Mouse (Mus musculus): Measurements from ENCODE around the gene Ndufs8. TPM values are rescaled to one million over a fixed set of nuclear protein-coding genes. Genes with fewer than 3 reads are reported as not detected.

The Ndufs8 gene
- polyA plus RNA-seq, 1 experiment from 2014 or later: 207 TPM

- Histone ChIP-seq H3K4me2 (replicated peaks) (no peak overlapping the region), H3K27ac (peak overlapping the region; percentile 79), H3K4me3 (no peak overlapping the region), H3K36me3 (peaks cover 62% of the 10 kb centered on the region), H3K27me3 (no peaks in the 10 kb centered on the region), H3K4me1 (peaks cover 15% of the 10 kb centered on the region), H3K9me3 (replicated peaks) (no peaks in the 10 kb centered on the region), H3K9ac (no peak overlapping the region)
- 94% methylated on average over 10 of the region's 10 CpGs for WGBS
- ATAC-seq (ENCODE audit: low FRiP score): no peak
Measured at GRCm38 (mm10) chr19:3896208-3896607, 16.4 kb downstream of the Ndufs8 start.

- Histone ChIP-seq H3K9me3 (replicated peaks) (no peaks in the 10 kb centered on the region), H3K4me1 (peaks cover 15% of the 10 kb centered on the region), H3K36me3 (peaks cover 71% of the 10 kb centered on the region), H3K27ac (peak overlapping the region; percentile 79), H3K9ac (no peak overlapping the region), H3K27me3 (no peaks in the 10 kb centered on the region), H3K4me2 (replicated peaks) (no peak overlapping the region), H3K4me3 (no peak overlapping the region)
- WGBS: 15% methylated on average over 3 of the region's 3 CpGs
- peak; percentile 74 for ATAC-seq (ENCODE audit: low FRiP score)
Measured at GRCm38 (mm10) chr19:3895171-3895631, 17.4 kb downstream of the Ndufs8 start.

- 93% methylated on average over 2 of the region's 2 CpGs for WGBS
- H3K27me3 ChIP-seq: no peaks in the 10 kb centered on the region
Measured at GRCm38 (mm10) chr19:3894294-3894693, 18.3 kb downstream of the Ndufs8 start.

GRCm38 (mm10) chr19:3893545-3894116, 18.9 kb downstream of the Ndufs8 start:
- peaks cover 86% of the 10 kb centered on the region for H3K36me3 ChIP-seq
- H3K27me3 ChIP-seq: no peaks in the 10 kb centered on the region
- no peak overlapping the region for H3K27ac ChIP-seq
- no peak overlapping the region for H3K9ac ChIP-seq
- peaks cover 15% of the 10 kb centered on the region for H3K4me1 ChIP-seq
- WGBS: 87% methylated on average over 4 of the region's 4 CpGs
- no peak for ATAC-seq (ENCODE audit: low FRiP score)
- H3K4me2 ChIP-seq (replicated peaks): no peak overlapping the region
- H3K4me3 ChIP-seq: no peak overlapping the region
- no peaks in the 10 kb centered on the region for H3K9me3 ChIP-seq (replicated peaks)

More at GRCm38 (mm10) chr19:3894294-3894693, 18.3 kb downstream of the Ndufs8 start:
- no peaks in the 10 kb centered on the region for H3K9me3 ChIP-seq (replicated peaks)
- ATAC-seq (ENCODE audit: low FRiP score): no peak
- peaks cover 80% of the 10 kb centered on the region for H3K36me3 ChIP-seq
- H3K9ac ChIP-seq: no peak overlapping the region
- H3K4me2 ChIP-seq (replicated peaks): no peak overlapping the region
- H3K27ac ChIP-seq: no peak overlapping the region; the same call in 1 of the 2 replicates
- no peak overlapping the region for H3K4me3 ChIP-seq
- H3K4me1 ChIP-seq: peaks cover 15% of the 10 kb centered on the region

- Histone ChIP-seq H3K9ac (no peak overlapping the region), H3K27ac (no peak overlapping the region), H3K27me3 (no peaks in the 10 kb centered on the region), H3K4me3 (no peak overlapping the region), H3K4me1 (peaks cover 5% of the 10 kb centered on the region), H3K9me3 (replicated peaks) (no peaks in the 10 kb centered on the region), H3K4me2 (replicated peaks) (no peak overlapping the region), H3K36me3 (peaks cover 86% of the 10 kb centered on the region)
- ATAC-seq (ENCODE audit: low FRiP score): no peak
- WGBS: 90% methylated on average over 8 of the region's 8 CpGs
Measured at GRCm38 (mm10) chr19:3890181-3890580, 22.4 kb downstream of the Ndufs8 start.

- H3K27me3 ChIP-seq: no peaks in the 10 kb centered on the region
Measured at GRCm38 (mm10) chr19:3889096-3889495, 23.5 kb downstream of the Ndufs8 start.

GRCm38 (mm10) chr19:3884325-3884990, 28.1 kb downstream of the Ndufs8 start:
- H3K9ac ChIP-seq: no peak overlapping the region
- ATAC-seq (ENCODE audit: low FRiP score): no peak
- no peak overlapping the region for H3K4me2 ChIP-seq (replicated peaks)
- no peaks in the 10 kb centered on the region for H3K9me3 ChIP-seq (replicated peaks)
- H3K4me3 ChIP-seq: no peak overlapping the region
- no peaks in the 10 kb centered on the region for H3K4me1 ChIP-seq
- WGBS: 85% methylated on average over 6 of the region's 6 CpGs
- H3K27ac ChIP-seq: no peak overlapping the region
- H3K36me3 ChIP-seq: peaks cover 36% of the 10 kb centered on the region
- no peaks in the 10 kb centered on the region for H3K27me3 ChIP-seq

More at GRCm38 (mm10) chr19:3889096-3889495, 23.5 kb downstream of the Ndufs8 start:
- H3K9ac ChIP-seq: no peak overlapping the region
- ATAC-seq (ENCODE audit: low FRiP score): no peak
- no peak overlapping the region for H3K4me2 ChIP-seq (replicated peaks)
- peaks cover 76% of the 10 kb centered on the region for H3K36me3 ChIP-seq
- H3K27ac ChIP-seq: no peak overlapping the region
- WGBS: 87% methylated on average over 5 of the region's 5 CpGs
- H3K9me3 ChIP-seq (replicated peaks): no peaks in the 10 kb centered on the region
- H3K4me3 ChIP-seq: no peak overlapping the region
- no peaks in the 10 kb centered on the region for H3K4me1 ChIP-seq

GRCm38 (mm10) chr19:3882214-3882613, 30.4 kb downstream of the Ndufs8 start:
- H3K4me1 ChIP-seq: no peaks in the 10 kb centered on the region
- WGBS: 90% methylated on average over 4 of the region's 4 CpGs
- H3K36me3 ChIP-seq: peaks cover 20% of the 10 kb centered on the region
- H3K4me3 ChIP-seq: no peak overlapping the region
- H3K9me3 ChIP-seq (replicated peaks): no peaks in the 10 kb centered on the region
- no peak for ATAC-seq (ENCODE audit: low FRiP score)
- no peak overlapping the region for H3K9ac ChIP-seq
- no peaks in the 10 kb centered on the region for H3K27me3 ChIP-seq
- no peak overlapping the region for H3K4me2 ChIP-seq (replicated peaks)
- no peak overlapping the region for H3K27ac ChIP-seq

- Histone ChIP-seq H3K36me3 (peaks cover 2% of the 10 kb centered on the region; the same call in 1 of the 2 replicates), H3K9ac (no peak overlapping the region), H3K4me1 (no peaks in the 10 kb centered on the region), H3K9me3 (replicated peaks) (no peaks in the 10 kb centered on the region), H3K27ac (no peak overlapping the region), H3K4me3 (no peak overlapping the region), H3K27me3 (no peaks in the 10 kb centered on the region), H3K4me2 (replicated peaks) (no peak overlapping the region)
- ATAC-seq (ENCODE audit: low FRiP score): no peak
- WGBS: 89% methylated on average over 6 of the region's 6 CpGs
Measured at GRCm38 (mm10) chr19:3880054-3880848, 32.3 kb downstream of the Ndufs8 start.

- Histone ChIP-seq H3K27ac (no peak overlapping the region), H3K4me1 (no peaks in the 10 kb centered on the region), H3K9me3 (replicated peaks) (no peaks in the 10 kb centered on the region), H3K4me2 (replicated peaks) (no peak overlapping the region), H3K4me3 (no peak overlapping the region), H3K27me3 (no peaks in the 10 kb centered on the region), H3K9ac (no peak overlapping the region), H3K36me3 (no peaks in the 10 kb centered on the region)
- ATAC-seq (ENCODE audit: low FRiP score): no peak
- 89% methylated on average over 7 of the region's 7 CpGs for WGBS
Measured at GRCm38 (mm10) chr19:3875045-3875444, 37.5 kb downstream of the Ndufs8 start.

- no peak overlapping the region for H3K4me3 ChIP-seq
Measured at GRCm38 (mm10) chr19:3872373-3872772, 40.2 kb downstream of the Ndufs8 start.

GRCm38 (mm10) chr19:3871468-3871867, 41.1 kb downstream of the Ndufs8 start:
- H3K9me3 ChIP-seq (replicated peaks): no peaks in the 10 kb centered on the region
- ATAC-seq (ENCODE audit: low FRiP score): no peak
- H3K4me1 ChIP-seq: no peaks in the 10 kb centered on the region
- H3K4me2 ChIP-seq (replicated peaks): no peak overlapping the region
- no peak overlapping the region for H3K9ac ChIP-seq
- peaks cover 8% of the 10 kb centered on the region; the same call in 1 of the 2 replicates for H3K36me3 ChIP-seq
- H3K27ac ChIP-seq: no peak overlapping the region
- no peaks in the 10 kb centered on the region for H3K27me3 ChIP-seq
- no peak overlapping the region for H3K4me3 ChIP-seq

More at GRCm38 (mm10) chr19:3872373-3872772, 40.2 kb downstream of the Ndufs8 start:
- Histone ChIP-seq H3K4me2 (replicated peaks) (no peak overlapping the region), H3K36me3 (no peaks in the 10 kb centered on the region), H3K9me3 (replicated peaks) (no peaks in the 10 kb centered on the region), H3K4me1 (no peaks in the 10 kb centered on the region), H3K27me3 (no peaks in the 10 kb centered on the region), H3K27ac (no peak overlapping the region), H3K9ac (no peak overlapping the region)
- no peak for ATAC-seq (ENCODE audit: low FRiP score)
- WGBS: 75% methylated on average over 4 of the region's 4 CpGs
